Mouse (Mus musculus): ENCODE data around the gene Mkln1.

Mkln1 gene

GRCm38 (mm10) chr6:31399566-31399965 lies 1.0 kb downstream of the Mkln1 start:
- WGBS: 2% methylated on average over 13 of the region's 13 CpGs

- WGBS: 69% methylated on average over 1 of the region's 1 CpGs
These were observed 12.5 kb downstream of the Mkln1 start for GRCm38 (mm10) chr6:31411017-31411416.

- WGBS: 2% methylated on average over 1 of the region's 1 CpGs
These were observed 15.8 kb downstream of the Mkln1 start for GRCm38 (mm10) chr6:31414303-31414702.

GRCm38 (mm10) chr6:31425428-31425827 lies 26.9 kb downstream of the Mkln1 start:
- 91% methylated on average over 3 of the region's 3 CpGs for WGBS

- WGBS: 88% methylated on average over 2 of the region's 2 CpGs
These were observed 38.7 kb downstream of the Mkln1 start for GRCm38 (mm10) chr6:31437264-31437663.

- WGBS: 67% methylated on average over 1 of the region's 1 CpGs
These were observed 46.7 kb downstream of the Mkln1 start for GRCm38 (mm10) chr6:31445258-31445657.

GRCm38 (mm10) chr6:31455376-31455775 lies 56.8 kb downstream of the Mkln1 start:
- WGBS: 65% methylated on average over 2 of the region's 2 CpGs

- 59% methylated on average over 1 of the region's 1 CpGs for WGBS
These were observed 58.5 kb downstream of the Mkln1 start for GRCm38 (mm10) chr6:31456988-31457387.

GRCm38 (mm10) chr6:31469431-31469830 lies 70.9 kb downstream of the Mkln1 start:
- WGBS: 76% methylated on average over 6 of the region's 6 CpGs

GRCm38 (mm10) chr6:31478221-31478620 lies 79.7 kb downstream of the Mkln1 start:
- 83% methylated on average over 4 of the region's 4 CpGs for WGBS

GRCm38 (mm10) chr6:31480008-31480407 lies 81.5 kb downstream of the Mkln1 start:
- 84% methylated on average over 4 of the region's 4 CpGs for WGBS

- 93% methylated on average over 2 of the region's 2 CpGs for WGBS
These were observed 88.1 kb downstream of the Mkln1 start for GRCm38 (mm10) chr6:31486601-31487000.

GRCm38 (mm10) chr6:31489950-31490349 lies 91.4 kb downstream of the Mkln1 start:
- 77% methylated on average over 7 of the region's 7 CpGs for WGBS

GRCm38 (mm10) chr6:31495122-31495731 lies 96.7 kb downstream of the Mkln1 start:
- WGBS: 67% methylated on average over 2 of the region's 2 CpGs

GRCm38 (mm10) chr6:31496227-31496626 lies 97.7 kb downstream of the Mkln1 start:
- WGBS: 41% methylated on average over 2 of the region's 2 CpGs

- WGBS: 77% methylated on average over 10 of the region's 10 CpGs
These were observed 101.3 kb downstream of the Mkln1 start for GRCm38 (mm10) chr6:31499836-31500235.

GRCm38 (mm10) chr6:31500260-31500659 lies 101.7 kb downstream of the Mkln1 start:
- 91% methylated on average over 2 of the region's 2 CpGs for WGBS

- WGBS: 32% methylated on average over 2 of the region's 2 CpGs
These were observed 104.1 kb downstream of the Mkln1 start for GRCm38 (mm10) chr6:31502614-31503013.

GRCm38 (mm10) chr6:31513726-31514125 lies 115.2 kb downstream of the Mkln1 start:
- 33% methylated on average over 6 of the region's 6 CpGs for WGBS

GRCm38 (mm10) chr6:31517681-31518337 lies 119.3 kb downstream of the Mkln1 start:
- WGBS: 66% methylated on average over 9 of the region's 9 CpGs

GRCm38 (mm10) chr6:31518338-31518698 lies 119.8 kb downstream of the Mkln1 start:
- WGBS: 33% methylated on average over 2 of the region's 2 CpGs

GRCm38 (mm10) chr6:31519001-31519471 lies 120.5 kb downstream of the Mkln1 start:
- WGBS: 67% methylated on average over 8 of the region's 8 CpGs

GRCm38 (mm10) chr6:31520486-31521215 lies 122.1 kb downstream of the Mkln1 start:
- WGBS: 64% methylated on average over 7 of the region's 7 CpGs

Measured in cerebral cortex, adult 2 months (tissue).